In the genomic region with DNA sequence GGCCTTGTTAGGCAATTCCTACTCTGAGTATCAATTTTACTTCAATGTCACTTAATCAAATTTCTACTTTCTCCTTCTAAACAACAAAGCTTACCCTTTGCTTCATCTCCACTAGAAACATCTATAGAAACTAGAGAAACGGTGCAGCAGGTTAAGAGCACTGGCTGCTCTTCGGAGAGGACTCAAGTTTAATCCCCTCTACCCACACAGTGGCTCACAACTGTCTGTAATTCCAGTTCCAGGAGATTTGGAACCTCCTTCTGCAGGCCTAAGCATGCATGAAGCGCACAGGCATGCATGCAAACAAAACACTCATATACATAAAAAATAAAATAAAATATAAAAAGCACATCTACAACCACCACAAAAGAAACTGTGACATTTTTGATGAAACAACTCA, we compare ENCODE assay signal across 14 mouse cellular contexts. TPM values are rescaled to one million over a fixed set of nuclear protein-coding genes. Genes with fewer than 3 reads are reported as not detected.
DNase-seq lines count a peak whose midpoint lies in the region; ATAC-seq and TF ChIP-seq lines count a peak whose summit lies in the region.
"Had no signal": no experiment of that assay in that cellular context is flagged by ENCODE, and none has a peak within 500 bp of the region (broad histone marks: within the 10 kb centered on the region; RNA-seq: fewer than 3 reads in every experiment).

No protein-coding gene starts in this region.

- no peak for TF ChIP-seq EP300 in heart, postnatal 0 days (IDR thresholded peaks at IDR 0.05; ENCODE audit: low read depth)

- H3K4me1 ChIP-seq in heart, postnatal 0 days (ENCODE audit: control insufficient read depth, insufficient read depth) = peaks cover 16% of the 10 kb centered on the region
- H3K4me1 ChIP-seq in lung, embryonic 15.5 days = peaks cover 16% of the 10 kb centered on the region

- peak overlapping the region; percentile 97; the same call in 1 of the 2 replicates for H3K9ac ChIP-seq in heart, postnatal 0 days (replicated peaks; ENCODE audit: low read depth, low read length)
- no peak overlapping the region for H3K9ac ChIP-seq in lung, embryonic 15.5 days
- H3K9ac ChIP-seq: forebrain, embryonic 15.5 days had no signal

- H3K9me3 ChIP-seq in heart, postnatal 0 days (replicated peaks; ENCODE audit: control insufficient read depth, low read length) = no peaks in the 10 kb centered on the region
- no peaks in the 10 kb centered on the region for H3K9me3 ChIP-seq in lung, embryonic 15.5 days
- H3K9me3 ChIP-seq: forebrain, embryonic 15.5 days had no signal

- peak overlapping the region; percentile 86; the same call in 1 of the 2 replicates for H3K4me2 ChIP-seq in heart, postnatal 0 days (ENCODE audit: low read depth, low read length)
- H3K4me2 ChIP-seq in lung, embryonic 15.5 days = 0 out of 2 replicates have a peak overlapping the region, but pooled peaks have one; percentile 64

- WGBS in heart, postnatal 0 days = 80% methylated on average over 3 of the region's 3 CpGs
- 82% methylated on average over 3 of the region's 3 CpGs for WGBS in lung, embryonic 15.5 days

- no peak for TF ChIP-seq CTCF in heart, postnatal 0 days (IDR thresholded peaks at IDR 0.05; ENCODE audit: low read depth)

- no peak for ATAC-seq in heart, postnatal 0 days (ENCODE audit: insufficient read depth, low read depth)
- no peak for ATAC-seq in lung, embryonic 15.5 days (ENCODE audit: borderline replicate concordance, extremely low read depth, low FRiP score, low TSS enrichment)
- ATAC-seq: forebrain, embryonic 15.5 days had no signal

- no peak overlapping the region for H3K27ac ChIP-seq in heart, postnatal 0 days (ENCODE audit: low read depth)
- H3K27ac ChIP-seq in lung, embryonic 15.5 days = no peak overlapping the region
- H3K27ac ChIP-seq: forebrain, embryonic 15.5 days; macrophage had no signal

- no peak overlapping the region for H3K4me3 ChIP-seq in heart, postnatal 0 days (ENCODE audit: low read depth, low read length)
- H3K4me3 ChIP-seq in lung, embryonic 15.5 days = no peak overlapping the region
- H3K4me3 ChIP-seq: forebrain, embryonic 15.5 days had no signal

- no peaks in the 10 kb centered on the region for H3K27me3 ChIP-seq in heart, postnatal 0 days (ENCODE audit: control insufficient read depth, insufficient read depth, low read length)
- no peaks in the 10 kb centered on the region for H3K27me3 ChIP-seq in lung, embryonic 15.5 days
- H3K27me3 ChIP-seq: forebrain, embryonic 15.5 days had no signal

- intact Hi-C loops in heart, postnatal 25 days (cut with DNase I) = loop anchor here (5.0 kb wide), 3 partner anchors 160 to 295 kb away; a partner anchor contains a TSS

- no peak for DNase-seq in heart, postnatal 0 days (ENCODE audit: low spot score)
- DNase-seq in heart, postnatal 25 days (ENCODE audit: low spot score) = no peak
- DNase-seq in lung, postnatal 25 days (ENCODE audit: low spot score) = no peak
- DNase-seq in gonadal fat pad, adult 2 months (ENCODE audit: low read depth) = peak; percentile 67
- DNase-seq in lung, postnatal 10 days = no peak
- no peak for DNase-seq in embryo, embryonic 10.5 days (ENCODE audit: low spot score)
- DNase-seq: adrenal gland, postnatal 36 days; cerebellum, postnatal 25 days; heart, postnatal 10 days; kidney, postnatal 36 days; layer of hippocampus, postnatal 36 days had no signal

- no peaks in the 10 kb centered on the region for H3K36me3 ChIP-seq in heart, postnatal 0 days (replicated peaks; ENCODE audit: control insufficient read depth, insufficient read depth, low read length)
- H3K36me3 ChIP-seq in lung, embryonic 15.5 days = no peaks in the 10 kb centered on the region
- H3K36me3 ChIP-seq: forebrain, embryonic 15.5 days had no signal

RNA-seq across cellular contexts. Expression of a gene that starts 5.0 kb away (rescaled TPM):
- 487 and 666 TPM in 2 replicates for total RNA-seq in heart, postnatal 0 days (2014; rRNA removed; ENCODE audit: low replicate concordance)
- polyA plus RNA-seq in heart, postnatal 0 days (2015; fragmentation: Nextera tagmentation; extraction: Ambion mirVana) = 339 and 342 TPM in 2 replicates
- 100 to 1,000 TPM; 290 to 313 TPM for total RNA-seq in heart, postnatal 25 days (2021)
- polyA plus RNA-seq in lung, embryonic 15.5 days (2015; fragmentation: Nextera tagmentation; extraction: Ambion mirVana) = 165 and 172 TPM in 2 replicates
- polyA plus RNA-seq in gonadal fat pad, adult 2 months (2012; rRNA removed) = 216 and 276 TPM in 2 replicates
